Mouse (Mus musculus): ENCODE measurements around the gene Dzank1. TPM values are rescaled to one million over a fixed set of nuclear protein-coding genes. Genes with fewer than 3 reads are reported as not detected.

Gene Dzank1
- total and polyA plus RNA-seq, 2 experiments: 0.18 to 0.48 TPM

- no peaks in the 10 kb centered on the region for H3K79me2 ChIP-seq (ENCODE audit: control insufficient read depth, insufficient read depth, low read length)
- no peaks in the 10 kb centered on the region for H3K4me1 ChIP-seq (ENCODE audit: control insufficient read depth, insufficient read depth, low read length)
- DNase-seq (ENCODE audit: extremely low read depth, low read depth, low spot score): no peak
- no peak for TF ChIP-seq CTCF (IDR thresholded peaks at IDR 0.05; ENCODE audit: low read depth, low read length)
- H3K27ac ChIP-seq (replicated peaks; ENCODE audit: insufficient read depth, low read depth, low read length): no peak overlapping the region
- WGBS: 84% methylated on average over 14 of the region's 14 CpGs
- no peak overlapping the region for H3K4me3 ChIP-seq (ENCODE audit: insufficient read depth, low read depth, low read length)
- no peaks in the 10 kb centered on the region for H3K36me3 ChIP-seq (ENCODE audit: control insufficient read depth, insufficient read depth, low read length)
- no peaks in the 10 kb centered on the region for H3K27me3 ChIP-seq (ENCODE audit: control insufficient read depth, insufficient read depth, low read length)
- H3K9ac ChIP-seq (ENCODE audit: low read depth, low read length): no peak overlapping the region
These were observed 61.2 kb downstream of the Dzank1 start for GRCm38 (mm10) chr2:144465876-144466575.

- no peak overlapping the region for H3K9ac ChIP-seq (ENCODE audit: low read depth, low read length)
These were observed 62.1 kb downstream of the Dzank1 start for GRCm38 (mm10) chr2:144464799-144465760.

GRCm38 (mm10) chr2:144464182-144464581 lies 63.0 kb downstream of the Dzank1 start:
- no peak overlapping the region for H3K27ac ChIP-seq (replicated peaks; ENCODE audit: insufficient read depth, low read depth, low read length)
- H3K27me3 ChIP-seq (ENCODE audit: control insufficient read depth, insufficient read depth, low read length): no peaks in the 10 kb centered on the region
- no peak overlapping the region for H3K4me3 ChIP-seq (ENCODE audit: insufficient read depth, low read depth, low read length)
- no peaks in the 10 kb centered on the region for H3K79me2 ChIP-seq (ENCODE audit: control insufficient read depth, insufficient read depth, low read length)
- 74% methylated on average over 7 of the region's 7 CpGs for WGBS
- H3K36me3 ChIP-seq (ENCODE audit: control insufficient read depth, insufficient read depth, low read length): no peaks in the 10 kb centered on the region
- H3K9ac ChIP-seq (ENCODE audit: low read depth, low read length): no peak overlapping the region
- peaks cover 2% of the 10 kb centered on the region; the same call in 1 of the 2 replicates for H3K4me1 ChIP-seq (ENCODE audit: control insufficient read depth, insufficient read depth, low read length)
- no peak for TF ChIP-seq CTCF (IDR thresholded peaks at IDR 0.05; ENCODE audit: low read depth, low read length)
- TF ChIP-seq POLR2A (IDR thresholded peaks at IDR 0.05; ENCODE audit: extremely low read depth, insufficient read depth, low read length): no peak
- no peak for DNase-seq (ENCODE audit: extremely low read depth, low read depth, low spot score)

More at GRCm38 (mm10) chr2:144464799-144465760, 62.1 kb downstream of the Dzank1 start:
- H3K79me2 ChIP-seq (ENCODE audit: control insufficient read depth, insufficient read depth, low read length): no peaks in the 10 kb centered on the region
- TF ChIP-seq CTCF (IDR thresholded peaks at IDR 0.05; ENCODE audit: low read depth, low read length): no peak
- TF ChIP-seq POLR2A (IDR thresholded peaks at IDR 0.05; ENCODE audit: extremely low read depth, insufficient read depth, low read length): no peak
- no peak overlapping the region for H3K27ac ChIP-seq (replicated peaks; ENCODE audit: insufficient read depth, low read depth, low read length)
- no peaks in the 10 kb centered on the region for H3K36me3 ChIP-seq (ENCODE audit: control insufficient read depth, insufficient read depth, low read length)
- DNase-seq (ENCODE audit: extremely low read depth, low read depth, low spot score): no peak
- WGBS: 85% methylated on average over 9 of the region's 9 CpGs
- H3K4me3 ChIP-seq (ENCODE audit: insufficient read depth, low read depth, low read length): no peak overlapping the region
- no peaks in the 10 kb centered on the region for H3K27me3 ChIP-seq (ENCODE audit: control insufficient read depth, insufficient read depth, low read length)
- H3K4me1 ChIP-seq (ENCODE audit: control insufficient read depth, insufficient read depth, low read length): no peaks in the 10 kb centered on the region

GRCm38 (mm10) chr2:144458975-144459754 lies 68.0 kb downstream of the Dzank1 start:
- H3K9ac ChIP-seq (ENCODE audit: low read depth, low read length): peak overlapping the region; percentile 53

GRCm38 (mm10) chr2:144458355-144458754 lies 68.9 kb downstream of the Dzank1 start:
- H3K4me1 ChIP-seq (ENCODE audit: control insufficient read depth, insufficient read depth, low read length): peaks cover 2% of the 10 kb centered on the region; the same call in 1 of the 2 replicates
- no peaks in the 10 kb centered on the region for H3K36me3 ChIP-seq (ENCODE audit: control insufficient read depth, insufficient read depth, low read length)
- TF ChIP-seq CTCF (IDR thresholded peaks at IDR 0.05; ENCODE audit: low read depth, low read length) (no peak), POLR2A (IDR thresholded peaks at IDR 0.05; ENCODE audit: extremely low read depth, insufficient read depth, low read length) (no peak)
- H3K4me3 ChIP-seq (ENCODE audit: insufficient read depth, low read depth, low read length): no peak overlapping the region
- H3K27me3 ChIP-seq (ENCODE audit: control insufficient read depth, insufficient read depth, low read length): peaks cover 2% of the 10 kb centered on the region; the same call in 1 of the 2 replicates
- WGBS: 77% methylated on average over 6 of the region's 6 CpGs
- H3K9ac ChIP-seq (ENCODE audit: low read depth, low read length): no peak overlapping the region
- no peak overlapping the region for H3K27ac ChIP-seq (replicated peaks; ENCODE audit: insufficient read depth, low read depth, low read length)
- DNase-seq (ENCODE audit: extremely low read depth, low read depth, low spot score): no peak
- no peaks in the 10 kb centered on the region for H3K79me2 ChIP-seq (ENCODE audit: control insufficient read depth, insufficient read depth, low read length)

More at GRCm38 (mm10) chr2:144458975-144459754, 68.0 kb downstream of the Dzank1 start:
- no peaks in the 10 kb centered on the region for H3K36me3 ChIP-seq (ENCODE audit: control insufficient read depth, insufficient read depth, low read length)
- WGBS: 11% methylated on average over 25 of the region's 25 CpGs
- no peaks in the 10 kb centered on the region for H3K79me2 ChIP-seq (ENCODE audit: control insufficient read depth, insufficient read depth, low read length)
- H3K27ac ChIP-seq (replicated peaks; ENCODE audit: insufficient read depth, low read depth, low read length): peak overlapping the region; percentile 81
- H3K4me3 ChIP-seq (ENCODE audit: insufficient read depth, low read depth, low read length): peak overlapping the region; percentile 50
- DNase-seq (ENCODE audit: extremely low read depth, low read depth, low spot score): peak; percentile 84
- peaks cover 2% of the 10 kb centered on the region; the same call in 1 of the 2 replicates for H3K4me1 ChIP-seq (ENCODE audit: control insufficient read depth, insufficient read depth, low read length)
- TF ChIP-seq POLR2A (IDR thresholded peaks at IDR 0.05; ENCODE audit: extremely low read depth, insufficient read depth, low read length): no peak
- no peak for TF ChIP-seq CTCF (IDR thresholded peaks at IDR 0.05; ENCODE audit: low read depth, low read length)
- no peaks in the 10 kb centered on the region for H3K27me3 ChIP-seq (ENCODE audit: control insufficient read depth, insufficient read depth, low read length)

All from liver, adult 2 months (tissue).